ENCODE assay signal across 29 mouse cellular contexts in genomic region chr16:47788515-47788914, GRCm38 (mm10).
"Had no signal": no experiment of that assay in that cellular context is flagged by ENCODE, and none has a peak within 500 bp of the region (broad histone marks: within the 10 kb centered on the region; RNA-seq: fewer than 3 reads in every experiment).

No protein-coding gene starts in this region.

- H3K4me3 ChIP-seq: embryonic facial prominence, embryonic 10.5 days; embryonic facial prominence, embryonic 12.5 days; embryonic facial prominence, embryonic 13.5 days; embryonic facial prominence, embryonic 15.5 days; erythroblast, embryonic 14.5 days; forebrain, embryonic 10.5 days; forebrain, embryonic 12.5 days; forebrain, embryonic 13.5 days; forebrain, embryonic 15.5 days; gastrocnemius, adult 2 months; heart, adult 2 months had no signal

- H3K27ac ChIP-seq: embryonic facial prominence, embryonic 10.5 days; embryonic facial prominence, embryonic 12.5 days; embryonic facial prominence, embryonic 13.5 days; embryonic facial prominence, embryonic 15.5 days; forebrain, embryonic 10.5 days; forebrain, embryonic 12.5 days; forebrain, embryonic 13.5 days; forebrain, embryonic 15.5 days; gastrocnemius, adult 2 months; heart, adult 2 months had no signal

- ATAC-seq: forebrain, embryonic 13.5 days; forebrain, embryonic 14.5 days; forebrain, embryonic 15.5 days; forebrain, embryonic 16.5 days; forebrain, postnatal 0 days had no signal

- H3K9me3 ChIP-seq: embryonic facial prominence, embryonic 10.5 days; embryonic facial prominence, embryonic 12.5 days; embryonic facial prominence, embryonic 13.5 days; embryonic facial prominence, embryonic 15.5 days; forebrain, embryonic 10.5 days; forebrain, embryonic 12.5 days; forebrain, embryonic 13.5 days; forebrain, embryonic 15.5 days had no signal

- DNase-seq: cerebellum, adult 2 months; cerebellum, adult 8-10 months; cerebellum, adult 9-10 months; cerebellum, adult 9-11 months; cerebellum, postnatal 10 days; cerebellum, postnatal 14 days; cerebellum, postnatal 25 days; cerebellum, postnatal 36 days; embryo, embryonic 11 days; forebrain, postnatal 0 days; gastrocnemius, adult 2 months; gastrocnemius, postnatal 10 days; gastrocnemius, postnatal 14 days; gastrocnemius, postnatal 25 days; gastrocnemius, postnatal 36 days; heart, adult 11 months; heart, adult 18-20 months; heart, adult 2 months had no signal

- H3K27me3 ChIP-seq: embryonic facial prominence, embryonic 12.5 days; embryonic facial prominence, embryonic 13.5 days; embryonic facial prominence, embryonic 15.5 days; forebrain, embryonic 12.5 days; forebrain, embryonic 13.5 days; forebrain, embryonic 15.5 days had no signal

- H3K9ac ChIP-seq: embryonic facial prominence, embryonic 12.5 days; embryonic facial prominence, embryonic 13.5 days; embryonic facial prominence, embryonic 15.5 days; forebrain, embryonic 12.5 days; forebrain, embryonic 13.5 days; forebrain, embryonic 15.5 days; forebrain, postnatal 0 days had no signal

- H3K36me3 ChIP-seq: embryonic facial prominence, embryonic 10.5 days; embryonic facial prominence, embryonic 12.5 days; embryonic facial prominence, embryonic 13.5 days; embryonic facial prominence, embryonic 15.5 days; forebrain, embryonic 10.5 days; forebrain, embryonic 12.5 days; forebrain, embryonic 15.5 days had no signal

- H3K4me2 ChIP-seq: embryonic facial prominence, embryonic 12.5 days; embryonic facial prominence, embryonic 13.5 days; embryonic facial prominence, embryonic 15.5 days; forebrain, embryonic 12.5 days; forebrain, embryonic 13.5 days; forebrain, embryonic 15.5 days had no signal

- H3K4me1 ChIP-seq: embryonic facial prominence, embryonic 10.5 days; embryonic facial prominence, embryonic 12.5 days; embryonic facial prominence, embryonic 13.5 days; embryonic facial prominence, embryonic 15.5 days; forebrain, embryonic 10.5 days; forebrain, embryonic 12.5 days had no signal
